Comparison of ENCODE assay signal across 25 mouse cellular contexts in the genomic region with DNA sequence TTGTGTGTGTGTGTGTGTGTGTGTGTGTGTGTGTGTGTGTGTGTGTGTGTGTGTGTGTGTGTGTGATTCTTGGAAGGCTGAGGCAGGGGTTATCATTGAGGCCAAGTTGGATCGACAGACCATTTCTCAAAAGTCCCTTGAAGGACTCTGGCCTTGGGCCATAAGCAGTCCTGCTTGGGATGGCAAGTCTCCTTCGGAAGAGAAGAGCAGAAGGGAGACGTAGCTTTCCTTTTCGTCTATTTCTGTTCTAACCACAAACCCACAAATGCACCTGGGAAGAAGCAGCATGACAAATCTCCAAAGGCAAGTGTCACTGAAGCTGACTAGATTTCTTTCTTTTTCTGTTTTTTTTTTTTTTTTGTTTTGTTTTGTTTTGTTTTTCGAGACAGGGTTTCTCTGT. TPM values are rescaled to one million over a fixed set of nuclear protein-coding genes. Genes with fewer than 3 reads are reported as not detected.
DNase-seq lines count a peak whose midpoint lies in the region; ATAC-seq lines count a peak whose summit lies in the region.
"Had no signal": no experiment of that assay in that cellular context is flagged by ENCODE, and none has a peak within 500 bp of the region (broad histone marks: within the 10 kb centered on the region; RNA-seq: fewer than 3 reads in every experiment).

No protein-coding gene starts in this region.

- intact Hi-C loops in left cerebral cortex, postnatal 4 days (cut with DNase I), result no loop called here

- peak; percentile 67 for DNase-seq in CD4-positive helper T cell, adult 2 months (ENCODE audit: low read depth, low spot score)
- peak; percentile 21 for DNase-seq in CD4-positive, CD25-positive, alpha-beta regulatory T cell, adult 2 months (ENCODE audit: low read depth, low spot score)
- DNase-seq in induced T-regulatory cell, adult 2 months (ENCODE audit: low read depth), result peak; percentile 27
- no peak for DNase-seq in left cerebral cortex, postnatal 4 days
- DNase-seq in hindbrain, embryonic 11.5 days (ENCODE audit: low spot score), result no peak
- DNase-seq: adrenal gland, postnatal 10 days; adrenal gland, postnatal 36 days; cerebellum, adult 18-20 months; cerebellum, adult 9-10 months; cerebellum, postnatal 14 days; forebrain, postnatal 0 days; gastrocnemius, adult 2 months; gastrocnemius, postnatal 14 days; heart, adult 18-20 months; heart, postnatal 14 days; heart, postnatal 4 days had no signal

- H3K4me3 ChIP-seq in kidney, embryonic 14.5 days (ENCODE audit: low read length), result no peak overlapping the region
- H3K4me3 ChIP-seq in hindbrain, embryonic 11.5 days (ENCODE audit: low read depth, low read length), result no peak overlapping the region
- H3K4me3 ChIP-seq: forebrain, embryonic 10.5 days; gastrocnemius, adult 2 months; heart, embryonic 13.5 days; hindbrain, embryonic 12.5 days; hindbrain, embryonic 15.5 days had no signal

- H3K4me2 ChIP-seq in kidney, embryonic 14.5 days (replicated peaks; ENCODE audit: low read depth, low read length), result no peak overlapping the region
- no peak overlapping the region for H3K4me2 ChIP-seq in hindbrain, embryonic 11.5 days (replicated peaks; ENCODE audit: low read depth, low read length)
- H3K4me2 ChIP-seq: heart, embryonic 13.5 days; hindbrain, embryonic 12.5 days; hindbrain, embryonic 15.5 days had no signal

- H3K27me3 ChIP-seq in kidney, embryonic 14.5 days (ENCODE audit: control insufficient read depth, insufficient read depth, low read length), result no peaks in the 10 kb centered on the region
- H3K27me3 ChIP-seq in hindbrain, embryonic 11.5 days (ENCODE audit: control insufficient read depth, insufficient read depth, low read length), result no peaks in the 10 kb centered on the region
- H3K27me3 ChIP-seq: heart, embryonic 13.5 days; hindbrain, embryonic 12.5 days; hindbrain, embryonic 15.5 days had no signal

- no peak overlapping the region for H3K27ac ChIP-seq in kidney, embryonic 14.5 days (ENCODE audit: low read depth, low read length)
- no peak overlapping the region for H3K27ac ChIP-seq in hindbrain, embryonic 11.5 days (ENCODE audit: low read depth, low read length)
- H3K27ac ChIP-seq: forebrain, embryonic 10.5 days; gastrocnemius, adult 2 months; heart, embryonic 13.5 days; hindbrain, embryonic 12.5 days; hindbrain, embryonic 15.5 days had no signal

- no peaks in the 10 kb centered on the region for H3K4me1 ChIP-seq in kidney, embryonic 14.5 days (ENCODE audit: control insufficient read depth, insufficient read depth, low read length)
- no peaks in the 10 kb centered on the region for H3K4me1 ChIP-seq in hindbrain, embryonic 11.5 days (replicated peaks; ENCODE audit: control insufficient read depth, insufficient read depth, low read length)
- H3K4me1 ChIP-seq: forebrain, embryonic 10.5 days; hindbrain, embryonic 12.5 days; hindbrain, embryonic 15.5 days had no signal

- WGBS in kidney, embryonic 14.5 days, result 89% methylated on average over 5 of the region's 5 CpGs
- 93% methylated on average over 5 of the region's 5 CpGs for WGBS in hindbrain, embryonic 11.5 days

- H3K9me3 ChIP-seq in kidney, embryonic 14.5 days (ENCODE audit: control insufficient read depth, low read length), result no peaks in the 10 kb centered on the region
- H3K9me3 ChIP-seq in hindbrain, embryonic 11.5 days (ENCODE audit: control insufficient read depth, low read length), result no peaks in the 10 kb centered on the region
- H3K9me3 ChIP-seq: forebrain, embryonic 10.5 days; heart, embryonic 13.5 days; hindbrain, embryonic 12.5 days; hindbrain, embryonic 15.5 days had no signal

- ATAC-seq in kidney, embryonic 14.5 days (ENCODE audit: low FRiP score, low TSS enrichment), result no peak
- no peak for ATAC-seq in hindbrain, embryonic 11.5 days (ENCODE audit: low FRiP score)
- ATAC-seq: forebrain, embryonic 14.5 days; forebrain, postnatal 0 days; intestine, embryonic 16.5 days had no signal

- peaks cover 38% of the 10 kb centered on the region for H3K36me3 ChIP-seq in kidney, embryonic 14.5 days (ENCODE audit: control insufficient read depth, insufficient read depth, low read length)
- peaks cover 10% of the 10 kb centered on the region for H3K36me3 ChIP-seq in hindbrain, embryonic 11.5 days (ENCODE audit: control insufficient read depth, insufficient read depth, low read length)

- H3K9ac ChIP-seq in kidney, embryonic 14.5 days (ENCODE audit: low read depth, low read length), result no peak overlapping the region
- H3K9ac ChIP-seq in hindbrain, embryonic 11.5 days (ENCODE audit: low read depth, low read length), result no peak overlapping the region
- H3K9ac ChIP-seq: forebrain, postnatal 0 days; heart, embryonic 13.5 days; hindbrain, embryonic 12.5 days; hindbrain, embryonic 15.5 days had no signal

RNA-seq across cellular contexts. Expression of gene Gabarapl2, which starts 15.4 kb away (rescaled TPM):
- 100 to 1,000 TPM; 192 to 198 TPM for total RNA-seq in left cerebral cortex, postnatal 4 days (2021)
- polyA plus RNA-seq in kidney, embryonic 14.5 days (2014; fragmentation: Nextera tagmentation; extraction: Ambion mirVana), result 170 and 205 TPM in 2 replicates
- 347 and 351 TPM in 2 replicates for polyA plus RNA-seq in hindbrain, embryonic 11.5 days (2014; fragmentation: Nextera tagmentation; extraction: Ambion mirVana)

RNA-seq across cellular contexts. Expression of gene Tmem231, which starts 22.2 kb away (rescaled TPM):
- 10 to 100 TPM; 11.6 to 11.9 TPM for total RNA-seq in left cerebral cortex, postnatal 4 days (2021)
- polyA plus RNA-seq in kidney, embryonic 14.5 days (2014; fragmentation: Nextera tagmentation; extraction: Ambion mirVana), result 11.6 and 18.7 TPM in 2 replicates
- 13.8 and 16.1 TPM in 2 replicates for polyA plus RNA-seq in hindbrain, embryonic 11.5 days (2014; fragmentation: Nextera tagmentation; extraction: Ambion mirVana)

RNA-seq across cellular contexts. Expression of gene Adat1, which starts 36.2 kb away (rescaled TPM):
- 1 to 10 TPM; 5.7 to 6.1 TPM for total RNA-seq in left cerebral cortex, postnatal 4 days (2021)
- polyA plus RNA-seq in kidney, embryonic 14.5 days (2014; fragmentation: Nextera tagmentation; extraction: Ambion mirVana), result 8.6 and 10.8 TPM in 2 replicates
- 9.4 and 14.0 TPM in 2 replicates for polyA plus RNA-seq in hindbrain, embryonic 11.5 days (2014; fragmentation: Nextera tagmentation; extraction: Ambion mirVana)

RNA-seq across cellular contexts. Expression of gene Chst5, which starts 45.6 kb away (rescaled TPM):
- total RNA-seq in left cerebral cortex, postnatal 4 days (2021), result 1 to 10 TPM in 1 of 2 experiments, under 1 TPM in 1; 0.89 to 1.0 TPM
- 0.97 and 1.1 TPM in 2 replicates for polyA plus RNA-seq in kidney, embryonic 14.5 days (2014; fragmentation: Nextera tagmentation; extraction: Ambion mirVana)
- polyA plus RNA-seq in hindbrain, embryonic 11.5 days (2014; fragmentation: Nextera tagmentation; extraction: Ambion mirVana), result 2.9 and 3.2 TPM in 2 replicates
- total RNA-seq: adrenal gland, adult 18-20 months; adrenal gland, postnatal 36 days; heart, adult 18-20 months; heart, postnatal 14 days; heart, postnatal 4 days had no signal
- polyA plus RNA-seq: C2C12 had no signal

RNA-seq across cellular contexts. Expression of gene Kars, which starts 55.2 kb away (rescaled TPM):
- total RNA-seq in left cerebral cortex, postnatal 4 days (2021), result 100 to 1,000 TPM; 112 to 115 TPM
- polyA plus RNA-seq in kidney, embryonic 14.5 days (2014; fragmentation: Nextera tagmentation; extraction: Ambion mirVana), result 186 and 260 TPM in 2 replicates
- 239 and 248 TPM in 2 replicates for polyA plus RNA-seq in hindbrain, embryonic 11.5 days (2014; fragmentation: Nextera tagmentation; extraction: Ambion mirVana)

Comparison
In these comparisons a context has a peak if more than half of its experiments do, and no peak if none do; other contexts are left out.
1. DNase-seq: peak in CD4-positive helper T cell, adult 2 months (single experiment), CD4-positive, CD25-positive, alpha-beta regulatory T cell, adult 2 months (single experiment) and induced T-regulatory cell, adult 2 months (single experiment); none in left cerebral cortex, postnatal 4 days (single experiment) and hindbrain, embryonic 11.5 days (single experiment).